Mouse (Mus musculus) limb, embryonic 12.5 days (tissue): ENCODE measurements at regions not wholly inside any gene's neighbourhood (a gene's known extent, or its start where the extent isn't known, plus 50 kb on each side); places are given as distances from the start of the nearest gene placed in this dataset.

ENCODE experiments used
- ATAC-seq: fragments of 200-750 bp; cut with Nextera tagmentation; 2 replicates; pipeline ENCODE4 v1.8.0; 2017; ENCODE audit warnings: low read depth, moderate TSS enrichment; ENCODE audit not compliant: insufficient number of reproducible peaks, insufficient read depth, low FRiP score, low TSS enrichment
- H3K27ac ChIP-seq: fragments of 300-500 bp; sonication (generic); 2 replicates; pipeline ENCODE4 v1.5.1; 2016; ENCODE audit warnings: mild to moderate bottlenecking, moderate library complexity
- H3K27me3 ChIP-seq: fragments of 300-500 bp; sonication (generic); 2 replicates; pipeline ENCODE4 v1.6.1; 2016; ENCODE audit warnings: mild to moderate bottlenecking, moderate library complexity
- H3K36me3 ChIP-seq: fragments of 300-500 bp; sonication (generic); 2 replicates; pipeline ENCODE4 v1.6.1; 2016; ENCODE audit warnings: mild to moderate bottlenecking, moderate library complexity
- H3K4me1 ChIP-seq: fragments of 300-500 bp; sonication (generic); replicated peaks from 2 replicates; pipeline ENCODE4 v1.6.1; 2016
- H3K4me2 ChIP-seq: fragments of 300-500 bp; sonication (generic); 2 replicates; pipeline ENCODE4 v1.6.1; 2016; ENCODE audit warnings: mild to moderate bottlenecking, moderate library complexity
- H3K4me3 ChIP-seq: fragments of 300-500 bp; sonication (generic); replicated peaks from 2 replicates; pipeline ENCODE4 v1.5.1; 2016; ENCODE audit warnings: mild to moderate bottlenecking
- H3K9ac ChIP-seq: fragments of 300-500 bp; sonication (generic); replicated peaks from 2 replicates; pipeline ENCODE4 v1.6.1; 2016; ENCODE audit warnings: mild to moderate bottlenecking, moderate library complexity
- H3K9me3 ChIP-seq: fragments of 300-500 bp; sonication (generic); 2 replicates; pipeline ENCODE4 v1.6.1; 2016; ENCODE audit warnings: mild to moderate bottlenecking, moderate library complexity
- WGBS: fragments of 180-500 bp; shearing (Covaris S2); methylation state at CpG from one replicate; pipeline ENCODE4 v1.1.7; 2016; 5-methylcytosine and 5-hydroxymethylcytosine counted together

GRCm38 (mm10) chr12:109891206-109891605 lies 291.1 kb upstream of the Rtl1 start:
- peaks cover 23% of the 10 kb centered on the region for H3K4me1 ChIP-seq
- no peak overlapping the region for H3K9ac ChIP-seq
- no peak overlapping the region for H3K4me3 ChIP-seq
- ATAC-seq: no peak
- H3K36me3 ChIP-seq: no peaks in the 10 kb centered on the region
- H3K4me2 ChIP-seq: no peak overlapping the region
- no peaks in the 10 kb centered on the region for H3K9me3 ChIP-seq
- peaks cover 20% of the 10 kb centered on the region for H3K27me3 ChIP-seq
- WGBS: 83% methylated on average over 2 of the region's 2 CpGs
- no peak overlapping the region for H3K27ac ChIP-seq

GRCm38 (mm10) chr12:109892834-109893233 lies 292.7 kb upstream of the Rtl1 start:
- ATAC-seq: no peak
- Histone ChIP-seq H3K4me2 (no peak overlapping the region), H3K27ac (no peak overlapping the region), H3K9me3 (no peaks in the 10 kb centered on the region), H3K27me3 (peaks cover 26% of the 10 kb centered on the region), H3K4me1 (peaks cover 37% of the 10 kb centered on the region), H3K9ac (no peak overlapping the region), H3K4me3 (no peak overlapping the region), H3K36me3 (no peaks in the 10 kb centered on the region)

- peaks cover 26% of the 10 kb centered on the region for H3K27me3 ChIP-seq
- H3K27ac ChIP-seq: no peak overlapping the region
- no peak overlapping the region for H3K4me3 ChIP-seq
- ATAC-seq: no peak
- H3K36me3 ChIP-seq: no peaks in the 10 kb centered on the region
- H3K4me2 ChIP-seq: no peak overlapping the region
- H3K9me3 ChIP-seq: no peaks in the 10 kb centered on the region
- no peak overlapping the region for H3K9ac ChIP-seq
- 75% methylated on average over 4 of the region's 4 CpGs for WGBS
- H3K4me1 ChIP-seq: peaks cover 39% of the 10 kb centered on the region
Observed at GRCm38 (mm10) chr12:109893657-109894056, 293.5 kb upstream of the Rtl1 start.

- no peak overlapping the region for H3K4me2 ChIP-seq
- no peak overlapping the region for H3K27ac ChIP-seq
- H3K9ac ChIP-seq: no peak overlapping the region
- H3K9me3 ChIP-seq: no peaks in the 10 kb centered on the region
- peaks cover 46% of the 10 kb centered on the region for H3K4me1 ChIP-seq
- H3K36me3 ChIP-seq: no peaks in the 10 kb centered on the region
- peaks cover 26% of the 10 kb centered on the region for H3K27me3 ChIP-seq
- no peak overlapping the region for H3K4me3 ChIP-seq
- WGBS: 65% methylated on average over 7 of the region's 7 CpGs
- no peak for ATAC-seq
Observed at GRCm38 (mm10) chr12:109895389-109895788, 295.3 kb upstream of the Rtl1 start.

- no peaks in the 10 kb centered on the region for H3K36me3 ChIP-seq
- 0 out of 2 replicates have a peak, but pooled peaks cover 1% of the 10 kb centered on the region for H3K9me3 ChIP-seq
- no peak overlapping the region for H3K9ac ChIP-seq
- no peak overlapping the region for H3K4me3 ChIP-seq
- H3K4me2 ChIP-seq: no peak overlapping the region
- H3K27me3 ChIP-seq: peaks cover 19% of the 10 kb centered on the region
- H3K4me1 ChIP-seq: peaks cover 46% of the 10 kb centered on the region
- no peak overlapping the region for H3K27ac ChIP-seq
- ATAC-seq: peak; percentile 45; the same call in 1 of the 2 replicates
- WGBS: 37% methylated on average over 9 of the region's 9 CpGs
Observed at GRCm38 (mm10) chr12:109896397-109896796, 296.3 kb upstream of the Rtl1 start.

GRCm38 (mm10) chr12:109896906-109897305 lies 296.8 kb upstream of the Rtl1 start:
- Histone ChIP-seq H3K4me2 (no peak overlapping the region), H3K9me3 (0 out of 2 replicates have a peak, but pooled peaks cover 5% of the 10 kb centered on the region), H3K4me3 (no peak overlapping the region), H3K9ac (no peak overlapping the region), H3K36me3 (no peaks in the 10 kb centered on the region), H3K27ac (no peak overlapping the region), H3K27me3 (peaks cover 14% of the 10 kb centered on the region), H3K4me1 (peaks cover 46% of the 10 kb centered on the region)
- WGBS: 73% methylated on average over 10 of the region's 10 CpGs
- ATAC-seq: no peak

- H3K36me3 ChIP-seq: no peaks in the 10 kb centered on the region
- H3K4me1 ChIP-seq: peaks cover 43% of the 10 kb centered on the region
- H3K27ac ChIP-seq: no peak overlapping the region
- ATAC-seq: no peak
- H3K4me2 ChIP-seq: no peak overlapping the region
- peaks cover 10% of the 10 kb centered on the region for H3K27me3 ChIP-seq
- H3K9ac ChIP-seq: no peak overlapping the region
- WGBS: 76% methylated on average over 11 of the region's 11 CpGs
- 0 out of 2 replicates have a peak, but pooled peaks cover 5% of the 10 kb centered on the region for H3K9me3 ChIP-seq
- H3K4me3 ChIP-seq: no peak overlapping the region
Observed at GRCm38 (mm10) chr12:109897861-109898385, 297.8 kb upstream of the Rtl1 start.

GRCm38 (mm10) chr12:109899420-109899819 lies 299.3 kb upstream of the Rtl1 start:
- no peak overlapping the region for H3K9ac ChIP-seq
- H3K27ac ChIP-seq: 0 out of 2 replicates have a peak overlapping the region, but pooled peaks have one; percentile 32
- H3K27me3 ChIP-seq: peaks cover 7% of the 10 kb centered on the region; the same call in 1 of the 2 replicates
- H3K36me3 ChIP-seq: no peaks in the 10 kb centered on the region
- no peak overlapping the region for H3K4me2 ChIP-seq
- 49% methylated on average over 3 of the region's 3 CpGs for WGBS
- 0 out of 2 replicates have a peak, but pooled peaks cover 5% of the 10 kb centered on the region for H3K9me3 ChIP-seq
- ATAC-seq: no peak; the same call in 1 of the 2 replicates
- H3K4me3 ChIP-seq: no peak overlapping the region
- H3K4me1 ChIP-seq: peaks cover 36% of the 10 kb centered on the region

GRCm38 (mm10) chr12:109910966-109911495 lies 310.9 kb upstream of the Rtl1 start:
- H3K27ac ChIP-seq: peak overlapping the region; percentile 50; the same call in 1 of the 2 replicates
- no peaks in the 10 kb centered on the region for H3K27me3 ChIP-seq
- H3K4me3 ChIP-seq: no peak overlapping the region
- H3K4me2 ChIP-seq: no peak overlapping the region
- no peak overlapping the region for H3K9ac ChIP-seq
- no peaks in the 10 kb centered on the region for H3K36me3 ChIP-seq
- no peaks in the 10 kb centered on the region; the same call in 1 of the 2 replicates for H3K9me3 ChIP-seq
- ATAC-seq: no peak
- H3K4me1 ChIP-seq: peaks cover 24% of the 10 kb centered on the region
- 50% methylated on average over 9 of the region's 9 CpGs for WGBS

- Histone ChIP-seq H3K27ac (peak overlapping the region; percentile 50; the same call in 1 of the 2 replicates), H3K4me2 (no peak overlapping the region), H3K4me3 (no peak overlapping the region), H3K36me3 (no peaks in the 10 kb centered on the region), H3K9ac (no peak overlapping the region), H3K9me3 (no peaks in the 10 kb centered on the region; the same call in 1 of the 2 replicates), H3K27me3 (no peaks in the 10 kb centered on the region), H3K4me1 (peaks cover 24% of the 10 kb centered on the region)
- no peak for ATAC-seq
- WGBS: 74% methylated on average over 9 of the region's 9 CpGs
Observed at GRCm38 (mm10) chr12:109911506-109911905, 311.4 kb upstream of the Rtl1 start.

GRCm38 (mm10) chr12:109917761-109918160 lies 317.6 kb upstream of the Rtl1 start:
- no peak overlapping the region for H3K27ac ChIP-seq
- no peaks in the 10 kb centered on the region; the same call in 1 of the 2 replicates for H3K9me3 ChIP-seq

More at GRCm38 (mm10) chr12:109917761-109918160, 317.6 kb upstream of the Rtl1 start:
- Histone ChIP-seq H3K9ac (no peak overlapping the region), H3K36me3 (no peaks in the 10 kb centered on the region), H3K4me2 (no peak overlapping the region), H3K27me3 (peaks cover 5% of the 10 kb centered on the region; the same call in 1 of the 2 replicates), H3K4me1 (peaks cover 41% of the 10 kb centered on the region), H3K4me3 (no peak overlapping the region)
- WGBS: 84% methylated on average over 6 of the region's 6 CpGs
- no peak for ATAC-seq
